Mouse (Mus musculus): Measurements from ENCODE around the gene Tpra1. TPM values are rescaled to one million over a fixed set of nuclear protein-coding genes. Genes with fewer than 3 reads are reported as not detected.

Tpra1 gene
- polyA plus RNA-seq, 2 experiments: 25.6 to 52.2 TPM

DNA sequence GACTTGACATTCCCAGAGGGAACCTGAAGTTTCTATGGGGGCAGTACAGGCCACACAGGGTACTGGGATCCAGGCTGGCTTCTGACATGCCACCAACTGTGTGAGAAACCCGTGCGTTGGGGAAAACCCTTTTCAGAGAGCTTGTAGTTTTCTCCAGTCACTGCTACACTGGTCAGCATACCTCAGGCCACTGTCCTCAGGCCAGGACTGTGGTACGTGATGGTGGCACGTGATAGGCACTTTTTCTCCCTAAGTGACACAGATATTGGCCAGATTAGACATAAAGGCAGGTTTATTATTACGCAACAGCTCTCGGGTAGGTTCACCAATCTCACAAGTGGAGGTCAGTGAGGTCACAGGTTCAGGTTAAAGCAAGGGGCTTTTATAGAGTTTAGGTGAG is 41.6 kb downstream of the Tpra1 start:
- 56% methylated on average over 6 of the region's 6 CpGs for WGBS (ENCODE audit: insufficient replicate concordance)
- H3K36me3 ChIP-seq (replicated peaks; ENCODE audit: control insufficient read depth, insufficient read depth, low read depth): no peaks in the 10 kb centered on the region
- H3K4me3 ChIP-seq (ENCODE audit: insufficient read depth in 1 of 2, low read depth in 2 of 2, low read length in 2 of 2): no peak overlapping the region
- no peak overlapping the region for H3K9ac ChIP-seq (replicated peaks)
- H3K4me2 ChIP-seq (ENCODE audit: low read depth): no peak overlapping the region
- ATAC-seq (ENCODE audit: insufficient read depth): no peak
- no peak for DNase-seq (ENCODE audit: low read depth in 3 of 3, low spot score in 3 of 3)
- H3K9me3 ChIP-seq (ENCODE audit: control insufficient read depth, low read length): no peaks in the 10 kb centered on the region
- no peaks in the 10 kb centered on the region for H3K27me3 ChIP-seq (ENCODE audit: control insufficient read depth, insufficient read depth, low read length)
- no peaks in the 10 kb centered on the region for H3K4me1 ChIP-seq (replicated peaks; ENCODE audit: control insufficient read depth in 2 of 2, insufficient read depth in 2 of 2, low read length in 1 of 2)
- no peak overlapping the region for H3K27ac ChIP-seq
- TF ChIP-seq EP300 (IDR thresholded peaks at IDR 0.05; ENCODE audit: low read depth) (no peak), CTCF (IDR thresholded peaks at IDR 0.05; ENCODE audit: low read depth) (no peak)

DNA sequence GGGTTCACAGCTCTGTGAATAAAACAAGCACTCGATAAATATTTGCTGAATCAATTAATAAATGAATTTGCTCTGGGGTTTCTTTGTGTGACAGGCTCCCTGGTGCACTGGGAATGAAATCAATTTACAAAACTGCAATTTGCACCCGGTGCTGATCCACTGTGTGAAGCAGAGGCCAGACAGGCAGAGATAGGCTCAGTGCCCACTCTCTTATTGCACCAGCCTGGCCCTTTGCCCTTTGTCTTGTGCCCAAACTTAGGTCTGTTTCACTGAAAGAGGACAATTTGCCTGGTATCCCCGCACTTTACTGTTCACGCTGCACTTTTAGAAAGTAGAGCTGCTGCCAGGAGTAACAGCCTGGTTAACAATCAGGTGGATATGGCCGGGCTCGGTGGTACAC is 44.4 kb downstream of the Tpra1 start:
- no peaks in the 10 kb centered on the region for H3K27me3 ChIP-seq (ENCODE audit: control insufficient read depth, insufficient read depth, low read length)
- H3K9me3 ChIP-seq (ENCODE audit: control insufficient read depth, low read length): no peaks in the 10 kb centered on the region
- DNase-seq (ENCODE audit: low read depth in 3 of 3, low spot score in 3 of 3) (no peak), ATAC-seq (ENCODE audit: insufficient read depth) (no peak)
- no peak overlapping the region for H3K27ac ChIP-seq
- no peak for TF ChIP-seq EP300 (IDR thresholded peaks at IDR 0.05; ENCODE audit: low read depth)
- TF ChIP-seq CTCF (IDR thresholded peaks at IDR 0.05; ENCODE audit: low read depth): no peak
- H3K4me2 ChIP-seq (ENCODE audit: low read depth): no peak overlapping the region
- no peaks in the 10 kb centered on the region for H3K36me3 ChIP-seq (replicated peaks; ENCODE audit: control insufficient read depth, insufficient read depth, low read depth)
- H3K4me1 ChIP-seq (replicated peaks; ENCODE audit: control insufficient read depth in 2 of 2, insufficient read depth in 2 of 2, low read length in 1 of 2): no peaks in the 10 kb centered on the region
- WGBS (ENCODE audit: insufficient replicate concordance): 75% methylated on average over 6 of the region's 6 CpGs
- H3K4me3 ChIP-seq (ENCODE audit: insufficient read depth in 1 of 2, low read depth in 2 of 2, low read length in 2 of 2): no peak overlapping the region
- H3K9ac ChIP-seq (replicated peaks): no peak overlapping the region

DNA sequence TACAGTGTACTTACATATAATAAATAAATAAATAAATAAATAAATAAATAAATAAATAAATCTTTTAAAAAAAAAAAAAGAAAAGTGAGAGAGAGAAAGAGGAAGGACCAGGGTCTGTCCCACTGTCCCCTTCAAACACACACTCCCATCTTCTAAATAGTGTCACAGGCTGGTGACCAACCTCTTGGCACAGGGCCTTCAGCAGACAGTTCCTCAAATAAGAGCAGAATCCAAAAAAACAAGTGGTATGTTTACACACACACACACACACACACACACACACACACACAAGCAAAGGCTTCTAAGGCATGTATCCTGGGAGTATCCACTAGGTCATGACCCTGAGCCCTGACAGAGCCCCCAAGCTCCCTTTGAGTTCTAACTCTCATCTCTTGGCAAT is 45.7 kb downstream of the Tpra1 start:
- H3K36me3 ChIP-seq (replicated peaks; ENCODE audit: control insufficient read depth, insufficient read depth, low read depth): no peaks in the 10 kb centered on the region
- no peak overlapping the region for H3K4me3 ChIP-seq (ENCODE audit: insufficient read depth in 1 of 2, low read depth in 2 of 2, low read length in 2 of 2)
- no peaks in the 10 kb centered on the region for H3K27me3 ChIP-seq (ENCODE audit: control insufficient read depth, insufficient read depth, low read length)
- DNase-seq (ENCODE audit: low read depth in 3 of 3, low spot score in 3 of 3) (no peak), ATAC-seq (ENCODE audit: insufficient read depth) (no peak)
- no peaks in the 10 kb centered on the region for H3K9me3 ChIP-seq (ENCODE audit: control insufficient read depth, low read length)
- TF ChIP-seq CTCF (IDR thresholded peaks at IDR 0.05; ENCODE audit: low read depth) (no peak), EP300 (IDR thresholded peaks at IDR 0.05; ENCODE audit: low read depth) (no peak)
- H3K4me1 ChIP-seq (replicated peaks; ENCODE audit: control insufficient read depth in 2 of 2, insufficient read depth in 2 of 2, low read length in 1 of 2): no peaks in the 10 kb centered on the region
- H3K9ac ChIP-seq (replicated peaks): no peak overlapping the region
- H3K4me2 ChIP-seq (ENCODE audit: low read depth): no peak overlapping the region
- H3K27ac ChIP-seq: no peak overlapping the region

DNA sequence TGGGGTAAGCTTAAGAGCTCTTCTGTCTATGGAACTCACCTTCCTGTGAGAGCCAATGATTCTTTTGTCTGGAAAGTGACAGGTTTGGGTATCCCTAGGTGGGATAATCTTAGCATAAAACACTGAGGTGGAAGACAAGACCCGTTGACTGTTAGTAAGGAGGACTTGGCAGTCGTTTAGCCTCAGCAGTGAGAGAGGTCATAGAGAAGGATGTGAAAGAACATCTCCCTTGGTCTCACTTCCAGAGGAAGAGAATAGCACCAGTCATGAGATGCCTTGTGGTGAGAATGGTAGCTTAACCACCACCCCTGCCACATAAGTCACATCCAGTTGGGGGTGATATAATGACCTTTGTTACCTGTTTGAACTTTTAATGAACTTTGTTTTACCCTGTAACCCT is 54.7 kb downstream of the Tpra1 start:
- H3K36me3 ChIP-seq (replicated peaks; ENCODE audit: control insufficient read depth, insufficient read depth, low read depth): no peaks in the 10 kb centered on the region
- H3K9ac ChIP-seq (replicated peaks): no peak overlapping the region
- ATAC-seq (ENCODE audit: insufficient read depth): no peak
- no peaks in the 10 kb centered on the region for H3K4me1 ChIP-seq (replicated peaks; ENCODE audit: control insufficient read depth in 2 of 2, insufficient read depth in 2 of 2, low read length in 1 of 2)
- no peak overlapping the region for H3K4me2 ChIP-seq (ENCODE audit: low read depth)
- no peaks in the 10 kb centered on the region for H3K9me3 ChIP-seq (ENCODE audit: control insufficient read depth, low read length)
- no peak for DNase-seq (ENCODE audit: low read depth in 3 of 3, low spot score in 3 of 3)
- no peak overlapping the region for H3K27ac ChIP-seq
- WGBS (ENCODE audit: insufficient replicate concordance): 51% methylated on average over 2 of the region's 2 CpGs
- H3K27me3 ChIP-seq (ENCODE audit: control insufficient read depth, insufficient read depth, low read length): no peaks in the 10 kb centered on the region
- no peak overlapping the region for H3K4me3 ChIP-seq (ENCODE audit: insufficient read depth in 1 of 2, low read depth in 2 of 2, low read length in 2 of 2)
- TF ChIP-seq CTCF (IDR thresholded peaks at IDR 0.05; ENCODE audit: low read depth) (no peak), EP300 (IDR thresholded peaks at IDR 0.05; ENCODE audit: low read depth) (no peak)

DNA sequence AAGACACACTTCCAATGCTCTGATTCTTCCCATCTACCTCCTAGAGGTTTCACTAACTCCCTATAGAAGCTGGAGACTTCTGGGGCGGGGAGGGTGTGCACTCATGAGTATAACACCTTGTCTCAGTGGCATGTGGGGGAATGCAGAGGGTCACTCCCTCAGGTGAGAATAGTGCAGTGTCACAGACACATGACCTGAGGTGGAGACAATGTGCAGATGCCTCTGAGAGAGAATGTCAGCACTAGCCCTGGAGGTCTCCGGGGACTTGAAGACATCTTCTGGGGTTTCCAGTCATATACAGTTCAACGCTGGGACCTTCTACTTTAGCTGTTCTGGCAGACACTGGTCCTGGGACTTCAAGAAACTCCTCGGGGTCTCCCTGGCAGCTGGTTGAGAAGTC is 55.3 kb downstream of the Tpra1 start:
- Histone ChIP-seq H3K36me3 (replicated peaks; ENCODE audit: control insufficient read depth, insufficient read depth, low read depth) (no peaks in the 10 kb centered on the region), H3K9ac (replicated peaks) (no peak overlapping the region), H3K27me3 (ENCODE audit: control insufficient read depth, insufficient read depth, low read length) (no peaks in the 10 kb centered on the region), H3K4me2 (ENCODE audit: low read depth) (no peak overlapping the region), H3K4me1 (replicated peaks; ENCODE audit: control insufficient read depth in 2 of 2, insufficient read depth in 2 of 2, low read length in 1 of 2) (no peaks in the 10 kb centered on the region), H3K9me3 (ENCODE audit: control insufficient read depth, low read length) (no peaks in the 10 kb centered on the region), H3K4me3 (ENCODE audit: insufficient read depth in 1 of 2, low read depth in 2 of 2, low read length in 2 of 2) (no peak overlapping the region), H3K27ac (no peak overlapping the region)
- TF ChIP-seq EP300 (IDR thresholded peaks at IDR 0.05; ENCODE audit: low read depth) (no peak), CTCF (IDR thresholded peaks at IDR 0.05; ENCODE audit: low read depth) (no peak)
- WGBS (ENCODE audit: insufficient replicate concordance): 57% methylated on average over 4 of the region's 4 CpGs
- DNase-seq (ENCODE audit: low read depth in 3 of 3, low spot score in 3 of 3) (no peak), ATAC-seq (ENCODE audit: insufficient read depth) (no peak)

DNA sequence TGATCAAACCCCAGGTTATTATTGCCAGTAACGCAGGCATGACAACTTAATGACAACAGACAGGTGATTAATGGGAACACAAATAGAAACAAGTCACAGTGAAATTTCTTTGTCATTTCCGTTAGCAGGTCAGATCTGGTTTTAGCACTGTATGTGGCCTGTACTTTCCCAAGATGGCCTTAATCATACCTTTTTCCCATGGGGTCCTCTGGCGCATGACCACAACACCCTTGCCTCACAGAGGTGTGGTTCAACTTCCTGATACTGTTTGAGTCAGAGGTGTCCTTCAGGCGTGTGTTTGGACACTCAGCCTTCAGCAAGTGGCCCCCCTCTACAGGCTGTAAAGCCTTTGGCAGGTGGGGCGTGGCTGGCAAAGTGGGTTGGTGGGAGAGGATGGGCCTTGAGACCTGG is 55.8 kb downstream of the Tpra1 start:
- Histone ChIP-seq H3K4me2 (ENCODE audit: low read depth) (no peak overlapping the region), H3K9ac (replicated peaks) (no peak overlapping the region), H3K36me3 (replicated peaks; ENCODE audit: control insufficient read depth, insufficient read depth, low read depth) (no peaks in the 10 kb centered on the region), H3K4me1 (replicated peaks; ENCODE audit: control insufficient read depth in 2 of 2, insufficient read depth in 2 of 2, low read length in 1 of 2) (no peaks in the 10 kb centered on the region), H3K27ac (no peak overlapping the region), H3K27me3 (ENCODE audit: control insufficient read depth, insufficient read depth, low read length) (no peaks in the 10 kb centered on the region), H3K4me3 (ENCODE audit: insufficient read depth in 1 of 2, low read depth in 2 of 2, low read length in 2 of 2) (no peak overlapping the region), H3K9me3 (ENCODE audit: control insufficient read depth, low read length) (no peaks in the 10 kb centered on the region)
- ATAC-seq (ENCODE audit: insufficient read depth) (no peak), DNase-seq (ENCODE audit: low read depth in 3 of 3, low spot score in 3 of 3) (no peak)
- 49% methylated on average over 5 of the region's 5 CpGs for WGBS (ENCODE audit: insufficient replicate concordance)
- TF ChIP-seq CTCF (IDR thresholded peaks at IDR 0.05; ENCODE audit: low read depth) (no peak), EP300 (IDR thresholded peaks at IDR 0.05; ENCODE audit: low read depth) (no peak)
